Mouse (Mus musculus): ENCODE data around the gene Pip4k2a. TPM values are rescaled to one million over a fixed set of nuclear protein-coding genes. Genes with fewer than 3 reads are reported as not detected.
"Not testable (repeated sequence)": the region's sequence is repeated elsewhere in the genome, so short reads cannot be mapped to it uniquely, and the experiment has no call there.

The Pip4k2a gene
- polyA plus RNA-seq, 1 experiment, result 8.7 TPM

DNA sequence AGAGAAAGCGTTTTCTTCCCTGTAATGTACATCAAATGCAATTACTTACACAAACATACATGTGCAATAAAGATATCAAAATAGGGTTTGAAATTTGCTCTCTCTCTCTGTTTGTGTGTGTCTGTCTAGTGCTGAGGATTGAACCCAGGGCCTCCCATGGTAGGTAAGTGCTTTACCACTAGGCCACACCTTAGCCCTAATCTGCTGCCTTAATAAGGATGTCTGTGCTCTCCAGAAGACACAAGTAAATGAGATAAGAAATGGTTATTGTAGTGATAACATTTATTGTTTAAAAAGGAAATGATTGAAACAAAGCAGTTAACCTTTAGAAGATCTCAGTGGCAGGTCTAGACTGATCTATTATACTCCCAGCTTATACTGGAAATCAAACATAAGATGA lies 18.9 kb upstream of the Pip4k2a start:
- Histone ChIP-seq H3K36me3 (ENCODE audit: control insufficient read depth, insufficient read depth) (no peaks in the 10 kb centered on the region), H3K4me3 (ENCODE audit: insufficient read depth, poor library complexity, severe bottlenecking) (no peak overlapping the region), H3ac (ENCODE audit: control insufficient read depth, insufficient read length, low read depth) (no peak overlapping the region), H3K79me3 (ENCODE audit: low read depth) (no peaks in the 10 kb centered on the region), H3K27me3 (ENCODE audit: control insufficient read depth, insufficient read depth, insufficient read length) (no peaks in the 10 kb centered on the region), H3K79me2 (ENCODE audit: control insufficient read depth, insufficient read depth) (no peaks in the 10 kb centered on the region)
- TF ChIP-seq MYOG (IDR thresholded peaks at IDR 0.05; ENCODE audit: control insufficient read depth, extremely low read depth, insufficient read length) (no peak), USF1 (IDR thresholded peaks at IDR 0.05; ENCODE audit: low read depth) (no peak), CEBPB (IDR thresholded peaks at IDR 0.05; ENCODE audit: low read depth) (no peak), CTCF (IDR thresholded peaks at IDR 0.05; ENCODE audit: control insufficient read depth, insufficient read depth, insufficient read length) (no peak), MYOD1 (IDR thresholded peaks at IDR 0.05; ENCODE audit: control insufficient read depth, insufficient read length, low read depth) (no peak), MAX (IDR thresholded peaks at IDR 0.05) (no peak), FOSL1 (IDR thresholded peaks at IDR 0.05; ENCODE audit: insufficient read depth, low read length, poor library complexity, severe bottlenecking) (no peak)

DNA sequence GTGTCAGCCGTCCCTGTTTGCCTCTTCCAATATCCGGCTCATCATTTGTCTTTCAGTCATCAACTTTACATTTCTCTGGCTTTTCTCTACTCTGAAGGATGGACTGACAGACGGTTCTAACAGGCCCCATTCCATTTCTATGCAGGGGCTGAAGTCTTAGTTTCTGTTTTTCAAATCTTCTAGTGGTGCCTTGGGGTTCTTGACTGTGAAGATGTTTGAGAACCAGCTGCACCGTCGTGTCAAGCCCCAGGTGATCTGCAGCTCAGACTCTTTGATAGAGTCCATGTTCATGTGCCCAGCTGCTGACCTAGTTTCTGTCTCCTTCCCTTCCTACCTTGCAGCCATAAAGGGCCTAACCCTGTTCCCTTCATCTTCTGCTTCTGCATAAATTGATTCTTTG lies 18.4 kb upstream of the Pip4k2a start:
- no peaks in the 10 kb centered on the region for H3K79me3 ChIP-seq (ENCODE audit: low read depth)
- H3K4me3 ChIP-seq (ENCODE audit: insufficient read depth, poor library complexity, severe bottlenecking), result no peak overlapping the region
- no peak for TF ChIP-seq MYOD1 (IDR thresholded peaks at IDR 0.05; ENCODE audit: control insufficient read depth, insufficient read length, low read depth)
- no peak for TF ChIP-seq MYOG (IDR thresholded peaks at IDR 0.05; ENCODE audit: control insufficient read depth, extremely low read depth, insufficient read length)
- TF ChIP-seq FOSL1 (IDR thresholded peaks at IDR 0.05; ENCODE audit: insufficient read depth, low read length, poor library complexity, severe bottlenecking), result no peak
- TF ChIP-seq MAX (IDR thresholded peaks at IDR 0.05), result no peak
- TF ChIP-seq CTCF (IDR thresholded peaks at IDR 0.05; ENCODE audit: control insufficient read depth, insufficient read depth, insufficient read length), result no peak
- no peak for TF ChIP-seq CEBPB (IDR thresholded peaks at IDR 0.05; ENCODE audit: low read depth)
- no peak for TF ChIP-seq USF1 (IDR thresholded peaks at IDR 0.05; ENCODE audit: low read depth)
- no peaks in the 10 kb centered on the region for H3K79me2 ChIP-seq (ENCODE audit: control insufficient read depth, insufficient read depth)
- no peaks in the 10 kb centered on the region for H3K27me3 ChIP-seq (ENCODE audit: control insufficient read depth, insufficient read depth, insufficient read length)
- no peaks in the 10 kb centered on the region for H3K36me3 ChIP-seq (ENCODE audit: control insufficient read depth, insufficient read depth)
- no peak overlapping the region for H3ac ChIP-seq (ENCODE audit: control insufficient read depth, insufficient read length, low read depth)

DNA sequence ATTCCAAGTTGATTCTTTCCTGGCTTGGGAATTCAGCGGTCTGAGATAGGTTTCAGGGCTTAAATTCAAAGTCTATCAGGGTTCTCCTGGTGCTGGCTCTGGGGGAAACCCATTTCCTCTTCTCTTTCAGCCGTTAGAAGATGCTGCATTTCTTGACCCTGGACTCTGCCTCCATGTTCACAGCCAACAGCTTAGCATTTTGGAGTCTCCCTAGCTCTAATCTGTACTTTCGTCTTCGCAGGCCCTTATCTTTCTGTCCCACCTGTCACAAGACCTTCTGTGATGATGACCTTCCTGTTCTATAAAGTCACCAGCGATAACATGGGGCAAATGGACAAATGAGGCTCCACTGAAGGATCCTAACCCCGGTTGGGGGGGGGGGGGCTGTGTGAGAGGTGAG lies 13.5 kb upstream of the Pip4k2a start:
- H3K79me2 ChIP-seq (ENCODE audit: control insufficient read depth, insufficient read depth), result no peaks in the 10 kb centered on the region
- no peaks in the 10 kb centered on the region for H3K36me3 ChIP-seq (ENCODE audit: control insufficient read depth, insufficient read depth)
- TF ChIP-seq CEBPB (IDR thresholded peaks at IDR 0.05; ENCODE audit: low read depth), result no peak
- no peak for TF ChIP-seq MYOG (IDR thresholded peaks at IDR 0.05; ENCODE audit: control insufficient read depth, extremely low read depth, insufficient read length)
- TF ChIP-seq FOSL1 (IDR thresholded peaks at IDR 0.05; ENCODE audit: insufficient read depth, low read length, poor library complexity, severe bottlenecking), result no peak
- TF ChIP-seq MYOD1 (IDR thresholded peaks at IDR 0.05; ENCODE audit: control insufficient read depth, insufficient read length, low read depth), result no peak
- no peak for TF ChIP-seq MAX (IDR thresholded peaks at IDR 0.05)
- no peaks in the 10 kb centered on the region for H3K27me3 ChIP-seq (ENCODE audit: control insufficient read depth, insufficient read depth, insufficient read length)
- no peak overlapping the region for H3ac ChIP-seq (ENCODE audit: control insufficient read depth, insufficient read length, low read depth)
- no peaks in the 10 kb centered on the region for H3K79me3 ChIP-seq (ENCODE audit: low read depth)
- no peak overlapping the region for H3K4me3 ChIP-seq (ENCODE audit: insufficient read depth, poor library complexity, severe bottlenecking)

DNA sequence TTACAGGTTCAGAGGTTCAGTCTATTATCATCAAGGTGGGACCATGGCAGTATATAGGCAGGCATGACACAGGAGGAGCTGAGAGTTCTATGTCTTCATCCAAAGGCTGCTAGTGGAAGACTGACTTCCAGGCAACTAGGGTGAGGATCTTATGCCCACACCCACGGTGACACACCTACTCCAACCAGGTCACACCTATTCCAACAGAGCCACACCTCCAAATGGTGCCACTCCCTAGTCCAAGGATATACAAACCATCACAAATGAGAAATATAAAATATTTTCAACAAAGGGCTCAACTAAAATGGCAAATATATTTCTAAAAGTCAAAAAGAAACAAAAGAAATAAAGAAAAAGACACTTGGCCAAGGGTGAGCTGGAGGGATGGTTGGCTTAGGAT lies 12.6 kb upstream of the Pip4k2a start:
- not testable (repeated sequence) for H3K36me3 ChIP-seq (ENCODE audit: control insufficient read depth, insufficient read depth); H3K4me3 ChIP-seq (ENCODE audit: insufficient read depth, poor library complexity, severe bottlenecking); H3K27me3 ChIP-seq (ENCODE audit: control insufficient read depth, insufficient read depth, insufficient read length); H3ac ChIP-seq (ENCODE audit: control insufficient read depth, insufficient read length, low read depth); H3K79me3 ChIP-seq (ENCODE audit: low read depth); H3K79me2 ChIP-seq (ENCODE audit: control insufficient read depth, insufficient read depth)

DNA sequence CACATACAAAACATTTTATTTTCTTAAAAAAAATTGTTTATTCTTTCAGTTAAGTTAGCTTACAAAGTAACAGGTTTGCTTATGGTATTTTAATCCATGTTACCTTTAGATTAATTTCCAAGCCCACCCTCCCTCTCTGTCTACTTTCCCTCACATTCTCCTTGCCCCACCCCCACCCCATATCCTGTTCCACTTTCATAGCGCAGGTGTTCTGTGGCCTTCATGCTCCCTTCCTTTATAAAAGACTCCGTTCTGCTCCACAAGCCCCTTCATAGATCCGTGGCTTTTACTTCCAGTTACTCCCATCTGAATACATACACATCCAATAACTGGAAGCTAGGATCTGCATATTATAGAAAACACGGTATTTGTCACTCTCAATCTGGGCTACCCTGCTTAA lies 9.7 kb upstream of the Pip4k2a start:
- no peaks in the 10 kb centered on the region for H3K27me3 ChIP-seq (ENCODE audit: control insufficient read depth, insufficient read depth, insufficient read length)
- no peaks in the 10 kb centered on the region for H3K36me3 ChIP-seq (ENCODE audit: control insufficient read depth, insufficient read depth)
- TF ChIP-seq MYOG (IDR thresholded peaks at IDR 0.05; ENCODE audit: control insufficient read depth, extremely low read depth, insufficient read length) (no peak), FOSL1 (IDR thresholded peaks at IDR 0.05; ENCODE audit: insufficient read depth, low read length, poor library complexity, severe bottlenecking) (no peak), CEBPB (IDR thresholded peaks at IDR 0.05; ENCODE audit: low read depth) (no peak), MAX (IDR thresholded peaks at IDR 0.05) (no peak), CTCF (IDR thresholded peaks at IDR 0.05; ENCODE audit: control insufficient read depth, insufficient read depth, insufficient read length) (no peak), MYOD1 (IDR thresholded peaks at IDR 0.05; ENCODE audit: control insufficient read depth, insufficient read length, low read depth) (no peak), USF1 (IDR thresholded peaks at IDR 0.05; ENCODE audit: low read depth) (no peak)
- H3ac ChIP-seq (ENCODE audit: control insufficient read depth, insufficient read length, low read depth), result no peak overlapping the region
- no peaks in the 10 kb centered on the region for H3K79me2 ChIP-seq (ENCODE audit: control insufficient read depth, insufficient read depth)
- no peak overlapping the region for H3K4me3 ChIP-seq (ENCODE audit: insufficient read depth, poor library complexity, severe bottlenecking)
- H3K79me3 ChIP-seq (ENCODE audit: low read depth), result no peaks in the 10 kb centered on the region

DNA sequence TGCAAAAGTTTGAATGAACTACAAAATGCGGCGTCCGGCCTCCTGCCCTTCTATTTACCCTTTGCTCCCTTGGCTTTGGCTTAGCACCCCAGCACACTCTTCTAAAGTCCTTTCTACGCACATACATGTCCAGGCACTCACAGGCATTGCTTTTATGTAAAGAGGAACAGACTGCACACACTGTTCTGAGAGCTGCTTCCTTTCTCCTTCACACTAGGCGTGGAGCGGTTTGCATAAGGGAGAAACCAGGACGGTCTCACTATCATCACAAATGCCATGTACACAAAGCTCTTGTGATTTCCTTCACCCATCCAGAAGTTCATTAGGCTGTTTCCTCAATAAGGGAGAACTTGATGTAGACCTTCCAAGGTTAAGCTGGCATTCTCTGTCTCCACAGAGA lies 8.2 kb upstream of the Pip4k2a start:
- Histone ChIP-seq H3K79me2 (ENCODE audit: control insufficient read depth, insufficient read depth) (no peaks in the 10 kb centered on the region), H3ac (ENCODE audit: control insufficient read depth, insufficient read length, low read depth) (no peak overlapping the region), H3K79me3 (ENCODE audit: low read depth) (no peaks in the 10 kb centered on the region), H3K4me3 (ENCODE audit: insufficient read depth, poor library complexity, severe bottlenecking) (no peak overlapping the region), H3K36me3 (ENCODE audit: control insufficient read depth, insufficient read depth) (no peaks in the 10 kb centered on the region), H3K27me3 (ENCODE audit: control insufficient read depth, insufficient read depth, insufficient read length) (no peaks in the 10 kb centered on the region)
- TF ChIP-seq USF1 (IDR thresholded peaks at IDR 0.05; ENCODE audit: low read depth) (no peak), FOSL1 (IDR thresholded peaks at IDR 0.05; ENCODE audit: insufficient read depth, low read length, poor library complexity, severe bottlenecking) (no peak), MAX (IDR thresholded peaks at IDR 0.05) (no peak), MYOD1 (IDR thresholded peaks at IDR 0.05; ENCODE audit: control insufficient read depth, insufficient read length, low read depth) (no peak), CTCF (IDR thresholded peaks at IDR 0.05; ENCODE audit: control insufficient read depth, insufficient read depth, insufficient read length) (no peak), MYOG (IDR thresholded peaks at IDR 0.05; ENCODE audit: control insufficient read depth, extremely low read depth, insufficient read length) (no peak), CEBPB (IDR thresholded peaks at IDR 0.05; ENCODE audit: low read depth) (no peak)

Measured in C2C12 (cell line).